Mouse (Mus musculus) pancreas, adult 10 weeks (tissue): Measurements from ENCODE around the gene Dnaic2. TPM values are rescaled to one million over a fixed set of nuclear protein-coding genes. Genes with fewer than 3 reads are reported as not detected.

Experiments used
- polyA plus RNA-seq: library from polyadenylated mRNA; stranded (reverse); fragments of 350-450 nt; fragmentation: Illumina TruSeq; extraction: RNeasy Lipid Tissue Mini Kit (QIAGEN cat#74804); gene quantifications from one replicate; pipeline ENCODE4 v1.2.3, GENCODE M21; 2015; ENCODE audit warnings: low read depth, low replicate concordance; ENCODE audit not compliant: insufficient read depth

Dnaic2 gene
- not detected for polyA plus RNA-seq

DNA sequence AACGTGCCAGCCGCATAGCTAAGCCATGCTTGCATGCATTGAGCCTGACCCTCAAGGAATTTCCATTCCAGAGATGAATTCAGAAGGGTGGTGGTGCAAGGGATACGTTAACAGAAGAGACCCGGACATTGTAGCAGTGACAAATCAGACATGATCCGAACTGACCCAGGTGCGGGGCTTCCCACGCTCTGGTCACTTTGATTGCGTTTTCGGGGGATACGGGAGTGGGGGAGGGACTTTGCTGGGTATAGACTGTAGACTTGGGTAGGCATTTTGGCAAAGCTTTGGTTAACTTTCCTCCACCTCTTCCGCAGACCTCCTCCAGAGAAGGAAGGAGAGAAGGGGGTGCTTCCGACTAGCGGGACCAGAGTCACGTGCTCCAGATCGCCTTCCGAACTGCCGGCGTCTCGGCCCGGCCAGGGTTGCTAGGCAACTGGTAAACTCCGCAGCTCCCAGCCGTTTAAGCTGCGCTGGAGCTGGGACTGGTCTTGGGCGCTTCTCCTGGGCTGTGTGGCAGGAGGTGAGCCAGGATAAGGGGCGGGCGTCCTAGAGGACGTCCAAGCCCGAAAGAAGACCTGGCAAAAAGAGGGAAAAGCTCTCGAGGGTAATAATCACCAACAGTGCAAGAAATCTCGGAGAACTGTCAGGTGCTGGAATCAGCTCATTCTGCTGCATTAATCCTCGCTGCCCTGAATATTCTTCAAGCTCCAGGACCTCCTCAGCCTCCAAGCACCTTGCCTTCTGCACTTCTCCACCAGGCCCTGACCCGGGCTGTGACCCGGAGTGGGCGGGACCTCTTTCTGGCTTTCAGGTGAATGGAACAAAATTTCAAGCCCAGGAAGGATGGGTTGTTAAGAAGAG, at the start of gene Dnaic2:
Gene Dnaic2, plus strand, starts transcription at position 444 of the 861 bp plus-strand sequence.

GRCm38 (mm10) chr11:114764820-114765818, 37.9 kb downstream of the Dnaic2 start, which contains the start of gene Kif19a:
TSS of gene Kif19a (plus strand) at chr11:114765388.

DNA sequence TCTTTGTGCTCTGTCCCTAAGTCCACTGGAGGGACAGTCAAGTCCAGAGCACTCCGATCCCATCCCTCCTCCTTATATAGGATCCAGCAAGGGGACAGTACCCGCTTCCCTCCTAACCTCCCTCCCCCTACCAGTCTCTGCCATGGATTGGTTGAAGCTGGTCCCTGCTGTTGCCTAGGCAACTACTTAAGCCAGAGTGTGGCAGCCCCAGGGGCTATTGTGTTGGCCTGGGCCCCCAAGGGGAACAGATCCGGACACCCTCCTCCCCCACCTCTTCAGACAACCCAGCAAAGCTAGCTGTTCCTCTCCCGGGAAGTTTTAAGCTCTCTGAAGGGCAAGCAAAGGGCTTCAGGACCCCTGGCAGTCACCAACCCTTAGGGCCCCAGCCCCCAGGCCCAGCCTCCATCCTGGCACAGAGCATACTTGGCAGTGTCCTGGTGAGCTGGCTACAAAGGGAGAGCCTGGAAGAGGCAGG, 68.7 kb downstream of the Dnaic2 start, which contains the start of gene Btbd17:
Gene Btbd17, minus strand, starts transcription at position 98 of the 475 bp plus-strand sequence.

DNA sequence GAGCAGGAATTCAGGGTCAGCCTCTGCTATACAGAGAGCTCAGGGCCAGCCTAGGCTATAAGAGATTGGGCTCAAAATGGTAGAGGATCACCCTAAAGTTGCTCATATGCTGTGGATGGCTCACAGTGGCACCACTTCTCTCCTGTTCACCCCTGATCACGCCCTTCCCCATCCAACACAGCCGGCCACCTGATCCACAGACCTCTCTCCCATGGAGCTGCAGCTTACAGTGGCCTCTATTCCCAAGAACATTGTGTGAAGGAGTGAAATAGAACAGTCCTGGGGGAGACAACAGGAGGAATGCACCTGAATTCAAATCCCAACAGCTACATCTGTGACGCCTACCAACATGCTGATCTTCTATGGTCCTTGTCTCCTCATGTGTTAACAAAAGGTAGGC, 71.4 kb downstream of the Dnaic2 start, which contains the start of gene Gpr142:
Gene Gpr142, plus strand, starts transcription at position 301 of the 400 bp plus-strand sequence.

Other genes with a start within 250 kb of the Dnaic2 start
- 994 TPM for gene Rpl38, start 58.9 kb upstream of the Dnaic2 start, polyA plus RNA-seq
- gene Ttyh2, start 52.0 kb upstream of the Dnaic2 start, polyA plus RNA-seq: 3.2 TPM
- gene Kif19a, start 38.0 kb downstream of the Dnaic2 start, polyA plus RNA-seq: 4.7 TPM
- gene Btbd17, start 68.5 kb downstream of the Dnaic2 start, polyA plus RNA-seq: not detected
- gene Gpr142, start 71.5 kb downstream of the Dnaic2 start, polyA plus RNA-seq: 1.8 TPM
- gene Gprc5c, start 123.7 kb downstream of the Dnaic2 start, polyA plus RNA-seq: 3.3 TPM
- 0.55 TPM for gene Cd300a, start 162.6 kb downstream of the Dnaic2 start, polyA plus RNA-seq
- 0.37 TPM for gene Cd300lb, start 207.0 kb downstream of the Dnaic2 start, polyA plus RNA-seq
- not detected for gene Cd300c, start 241.7 kb downstream of the Dnaic2 start, polyA plus RNA-seq